Mouse (Mus musculus): ENCODE measurements around the gene Gm10340.
"Not testable (repeated sequence)": the region's sequence is repeated elsewhere in the genome, so short reads cannot be mapped to it uniquely, and the experiment has no call there.

DNA sequence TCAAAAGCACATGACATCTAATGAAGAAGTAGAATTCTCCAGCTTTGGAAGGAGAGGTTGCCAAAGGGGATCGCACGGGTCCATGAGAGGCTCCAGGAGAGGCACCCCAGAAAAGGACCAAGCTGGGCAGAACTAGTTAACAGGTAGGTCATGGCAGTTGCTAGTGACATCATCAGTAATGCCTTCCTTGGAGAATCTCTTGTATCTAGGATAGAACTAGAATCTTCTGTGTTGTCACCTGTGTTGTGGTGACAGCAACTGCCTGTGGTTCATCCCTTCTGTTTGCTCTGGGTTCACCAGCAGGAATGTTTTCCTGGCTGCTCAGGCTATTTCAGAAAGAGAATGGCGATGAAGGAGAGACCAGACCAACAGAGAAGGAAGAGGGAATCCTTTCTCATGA is at the start of gene Gm10340:
- not testable (repeated sequence) for TF ChIP-seq CTCF (IDR thresholded peaks at IDR 0.05); POLR2A (IDR thresholded peaks at IDR 0.05; ENCODE audit: insufficient read depth, low read depth, low read length); EP300 (IDR thresholded peaks at IDR 0.05; ENCODE audit: insufficient read depth, low read depth, low read length)

All from heart, adult 2 months (tissue).